Mouse (Mus musculus) lung, postnatal 0 days (tissue): ENCODE measurements at regions not wholly inside any gene's neighbourhood (a gene's known extent, or its start where the extent isn't known, plus 50 kb on each side); places are given as distances from the start of the nearest gene placed in this dataset.

Source experiments
- CTCF ChIP-seq: IDR thresholded peaks from 2 replicates; pipeline ENCODE4 v1.5.1; 2016; ENCODE audit warnings: antibody characterized with exemption, mild to moderate bottlenecking
- EP300 ChIP-seq: IDR thresholded peaks from 2 replicates; pipeline ENCODE4 v1.6.1; 2016; ENCODE audit warnings: antibody characterized with exemption, mild to moderate bottlenecking, control low read depth

GRCm38 (mm10) chr9:87844453-87844852 lies 113.4 kb upstream of the Tbx18 start:
- TF ChIP-seq CTCF (no peak), EP300 (no peak)
